Mouse (Mus musculus): ENCODE results near the gene Hnf4a.

DNA sequence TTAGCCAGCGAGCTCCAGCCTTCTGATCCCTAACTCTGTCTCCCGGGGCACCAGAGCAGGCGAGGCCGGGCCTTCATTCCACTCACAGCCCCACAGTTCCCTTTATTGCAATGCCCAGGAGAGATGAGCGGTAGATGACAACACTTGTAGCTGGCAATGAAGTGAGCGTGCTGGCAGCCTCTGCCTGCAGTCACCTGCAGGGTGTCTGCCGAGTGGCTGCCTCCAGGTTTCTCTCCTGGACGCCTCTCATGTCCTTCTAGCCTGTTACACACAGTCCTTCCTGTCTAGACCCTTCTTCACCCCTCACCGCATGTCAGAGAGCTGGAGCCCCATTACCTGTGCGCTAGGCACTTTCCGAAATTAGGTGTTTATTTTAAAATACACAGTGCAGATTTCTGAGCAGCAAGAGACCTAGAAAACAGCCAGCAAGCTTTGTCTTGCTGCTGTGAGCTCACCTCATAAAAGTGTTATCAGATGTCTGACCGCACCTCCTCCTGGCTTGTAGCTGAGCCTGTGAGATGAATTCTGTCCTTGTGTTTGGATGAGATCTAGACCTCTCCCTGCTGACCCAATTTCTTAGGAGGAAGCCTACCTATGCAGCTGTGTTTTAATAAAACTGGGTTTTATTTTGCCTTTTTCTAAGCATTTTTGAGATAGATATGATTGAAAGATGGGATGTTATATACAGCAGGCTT is 102.8 kb downstream of the Hnf4a start:
- no peak for TF ChIP-seq CTCF (IDR thresholded peaks at IDR 0.05; ENCODE audit: control insufficient read depth, insufficient read depth, insufficient read length)
- TF ChIP-seq MYOD1 (IDR thresholded peaks at IDR 0.05; ENCODE audit: control insufficient read depth, insufficient read length, low read depth) = no peak
- no peak for TF ChIP-seq USF1 (IDR thresholded peaks at IDR 0.05; ENCODE audit: low read depth)

All from C2C12 (cell line).